Mouse (Mus musculus) v-Abl transformed pro-B cells (cell line): ENCODE data around the gene Set.

Experiments used
- in situ Hi-C, 2 experiments: fragments of 400-800 bp; cut with MboI; formaldehyde crosslinking; loops; one replicate each; pipeline ENCODE4 v1.15.1; 2025; ENCODE audit not compliant: unreplicated experiment in 2 of 2

The Set gene

GRCm38 (mm10) chr2:30055310-30055709 is 1.9 kb upstream of the Set start:
- in situ Hi-C loops: loop anchor here in 1 of 2 experiments (25.0 kb wide), 1 partner anchor 532 kb away; the partner anchor contains the start of gene Cstad

- in situ Hi-C loops: loop anchor here in 1 of 2 experiments (25.0 kb wide), 1 partner anchor 531 kb away; the partner anchor contains the start of gene Cstad
Observed at GRCm38 (mm10) chr2:30056736-30057135, 442 bp upstream of the Set start.

- in situ Hi-C loops: loop anchor here in 1 of 2 experiments (25.0 kb wide), 1 partner anchor 529 kb away; the partner anchor contains the start of gene Cstad
Observed at GRCm38 (mm10) chr2:30058418-30058817, 1.2 kb downstream of the Set start.

GRCm38 (mm10) chr2:30061215-30062166 is 4.3 kb downstream of the Set start:
- in situ Hi-C loops: loop anchor here in 1 of 2 experiments (5.0 to 25.0 kb wide), 2 partner anchors 366 to 526 kb away; partner anchors contain the start of gene Cstad

GRCm38 (mm10) chr2:30062249-30063093 is 5.3 kb downstream of the Set start:
- in situ Hi-C loops: loop anchor here in 1 of 2 experiments (5.0 to 25.0 kb wide), 2 partner anchors 365 to 525 kb away; partner anchors contain the start of gene Cstad

- in situ Hi-C loops: loop anchor here in 1 of 2 experiments (5.0 to 25.0 kb wide), 2 partner anchors 364 to 524 kb away; partner anchors contain the start of gene Cstad
Observed at GRCm38 (mm10) chr2:30063235-30063634, 6.1 kb downstream of the Set start.

- in situ Hi-C loops: loop anchor here in 1 of 2 experiments (5.0 to 25.0 kb wide), 2 partner anchors 364 to 524 kb away; partner anchors contain the start of gene Cstad
Observed at GRCm38 (mm10) chr2:30063791-30064190, 6.6 kb downstream of the Set start.

- in situ Hi-C loops: loop anchor here in 1 of 2 experiments (5.0 to 25.0 kb wide), 2 partner anchors 363 to 523 kb away; partner anchors contain the start of gene Cstad
Observed at GRCm38 (mm10) chr2:30064298-30064697, 7.1 kb downstream of the Set start.

- in situ Hi-C loops: loop anchor here in 1 of 2 experiments (25.0 kb wide), 1 partner anchor 521 kb away; the partner anchor contains the start of gene Cstad
Observed at GRCm38 (mm10) chr2:30066046-30066901, 9.1 kb downstream of the Set start.

GRCm38 (mm10) chr2:30067031-30067888 is 10.1 kb downstream of the Set start:
- in situ Hi-C loops: loop anchor here in 1 of 2 experiments (25.0 kb wide), 1 partner anchor 520 kb away; the partner anchor contains the start of gene Cstad

GRCm38 (mm10) chr2:30067962-30068361 is 10.8 kb downstream of the Set start:
- in situ Hi-C loops: loop anchor here in 1 of 2 experiments (25.0 kb wide), 1 partner anchor 519 kb away; the partner anchor contains the start of gene Cstad

GRCm38 (mm10) chr2:30072875-30073274 is 15.7 kb downstream of the Set start:
- in situ Hi-C loops: loop anchor here in 1 of 2 experiments (25.0 kb wide), 1 partner anchor 514 kb away; the partner anchor contains the start of gene Cstad

- in situ Hi-C loops: loop anchor here in 1 of 2 experiments (25.0 kb wide), 1 partner anchor 514 kb away; the partner anchor contains the start of gene Cstad
Observed at GRCm38 (mm10) chr2:30073285-30073684, 16.1 kb downstream of the Set start.

- in situ Hi-C loops: no loop called here
Observed at GRCm38 (mm10) chr2:30075625-30076024, 18.4 kb downstream of the Set start.

- in situ Hi-C loops: no loop called here
Observed at GRCm38 (mm10) chr2:30076439-30076838, 19.3 kb downstream of the Set start.

GRCm38 (mm10) chr2:30076959-30077358 is 19.8 kb downstream of the Set start:
- in situ Hi-C loops: no loop called here

- in situ Hi-C loops: no loop called here
Observed at GRCm38 (mm10) chr2:30077502-30078348, 20.5 kb downstream of the Set start, which contains the start of gene Pkn3. Gene Pkn3 (plus strand): TSS chr2:30077684.
